Mouse (Mus musculus): ENCODE measurements around the gene Pltp. TPM values are rescaled to one million over a fixed set of nuclear protein-coding genes. Genes with fewer than 3 reads are reported as not detected.
"Not testable (repeated sequence)": the region's sequence is repeated elsewhere in the genome, so short reads cannot be mapped to it uniquely, and the experiment has no call there.

Pltp gene
- total and polyA plus RNA-seq, 3 experiments: 0.85 to 5.5 (median 0.94) TPM

DNA sequence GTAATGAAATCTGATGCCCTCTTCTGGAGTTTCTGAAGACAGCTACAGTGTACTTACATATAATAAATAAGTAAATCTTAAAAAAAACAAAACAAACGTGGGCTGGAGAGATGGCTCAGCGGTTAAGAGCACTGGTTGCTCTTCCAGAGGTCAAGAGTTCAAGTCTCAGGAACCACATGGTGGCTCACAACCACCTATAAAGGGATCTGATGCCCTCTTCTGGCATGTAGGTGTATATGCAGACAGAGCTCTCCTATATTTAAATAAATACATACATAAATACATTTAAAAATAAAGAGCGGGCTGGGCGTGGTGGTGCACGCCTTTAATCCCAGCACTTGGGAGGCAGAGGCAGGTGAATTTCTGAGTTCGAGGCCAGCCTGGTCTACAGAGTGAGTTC lies 59.0 kb downstream of the Pltp start:
- peaks cover 38 to 81% of the 10 kb centered on the region in 2 experiments for H3K36me3 ChIP-seq (replicated peaks in 1 of 2; ENCODE audit: control insufficient read depth in 1 of 2, insufficient read depth in 1 of 2, low read length in 1 of 2)
- H3K27ac ChIP-seq (ENCODE audit: insufficient read depth, low read depth); dilution Hi-C loops (cut with MboI; ENCODE audit: extremely low pct_ligation_motif_present, extremely low pct_unique_long_range_greater_than_20kb, low sequenced_read_pairs): not testable (repeated sequence)

DNA sequence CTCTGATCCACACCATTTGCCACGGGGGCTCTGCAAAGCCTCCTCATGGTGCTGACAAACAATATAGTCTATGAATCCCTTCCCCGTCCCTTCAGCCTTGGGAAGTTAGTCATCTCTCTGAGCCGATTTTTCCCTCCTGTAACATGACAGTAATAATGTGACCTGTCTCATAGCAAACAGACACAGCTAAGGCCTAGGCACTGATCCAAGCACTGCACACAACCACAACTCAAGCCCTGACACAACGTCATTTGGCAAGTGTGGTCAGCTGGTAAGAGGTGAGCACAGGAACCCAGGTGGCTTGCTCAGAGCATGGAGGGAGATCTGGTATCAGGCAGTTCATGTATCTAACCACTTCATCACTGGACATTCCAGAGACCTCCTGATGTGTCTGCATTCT lies 61.6 kb downstream of the Pltp start:
- DNase-seq (ENCODE audit: extremely low read depth): no peak
- H3K4me2 ChIP-seq (ENCODE audit: insufficient read depth, low read depth, poor library complexity, severe bottlenecking): no peak overlapping the region

More for the DNA sequence above, 59.0 kb downstream of the Pltp start:
- H3K4me2 ChIP-seq (ENCODE audit: insufficient read depth, low read depth, poor library complexity, severe bottlenecking); H3K9me3 ChIP-seq (replicated peaks; ENCODE audit: low read length); in situ Hi-C loops (cut with MboI; ENCODE audit: low pct_ligation_motif_present, low pct_unique_long_range_greater_than_20kb, low sequenced_read_pairs); H3K9ac ChIP-seq (ENCODE audit: insufficient read depth, low read depth); H3K79me2 ChIP-seq (replicated peaks; ENCODE audit: control insufficient read depth, extremely low read depth, insufficient read depth, poor library complexity, severe bottlenecking); H3K27me3 ChIP-seq (replicated peaks); H3K4me3 ChIP-seq (replicated peaks in 1 of 3; ENCODE audit: low read depth in 2 of 3, low read length in 2 of 3, poor library complexity in 1 of 3): not testable (repeated sequence)
- TF ChIP-seq MYC (IDR thresholded peaks at IDR 0.05; ENCODE audit: low read depth, low read length) (peak; percentile 65; the same call in 1 of the 2 replicates), CTCF (conservative IDR thresholded peaks at IDR 0.05 in 1 of 2, IDR thresholded peaks at IDR 0.05 in 1 of 2; ENCODE audit: low read depth in 2 of 2, low read length in 2 of 2) (peak in 1 of 2 experiments; percentile 49; a peak in 2 of 4 replicates)
- DNase-seq (ENCODE audit: extremely low read depth): peak; percentile 39
- H3K4me1 ChIP-seq (ENCODE audit: control insufficient read depth in 1 of 2, insufficient read depth in 2 of 2): peaks cover 2 to 13% of the 10 kb centered on the region in 2 experiments; a peak in 2 of 4 replicates

DNA sequence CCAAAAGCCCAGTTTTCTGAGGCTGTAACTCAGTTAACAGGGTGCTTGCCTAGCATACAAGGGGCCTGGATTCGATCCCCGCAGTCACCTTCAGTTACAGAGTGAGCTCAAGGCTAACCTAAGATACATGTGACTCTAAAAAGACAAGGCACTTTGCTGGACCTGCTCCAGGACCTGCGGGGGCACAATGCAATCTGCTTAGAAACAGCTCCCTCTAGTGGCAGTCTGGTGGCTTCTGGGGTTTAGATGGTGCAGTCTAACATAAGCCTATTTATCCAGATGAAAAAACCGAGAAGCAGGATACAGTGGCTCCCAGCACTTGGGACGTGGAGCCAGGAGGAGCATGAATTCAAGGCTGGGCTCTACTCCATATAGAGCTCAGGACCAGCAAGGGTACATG lies 63.2 kb downstream of the Pltp start:
- dilution Hi-C loops (cut with MboI; ENCODE audit: extremely low pct_ligation_motif_present, extremely low pct_unique_long_range_greater_than_20kb, low sequenced_read_pairs): no loop called here
- Histone ChIP-seq H3K27ac (ENCODE audit: insufficient read depth, low read depth) (no peak overlapping the region), H3K4me3 (replicated peaks in 1 of 3; ENCODE audit: low read depth in 2 of 3, low read length in 2 of 3, poor library complexity in 1 of 3) (no peak overlapping the region), H3K9ac (ENCODE audit: insufficient read depth, low read depth) (no peak overlapping the region), H3K4me1 (ENCODE audit: control insufficient read depth in 1 of 2, insufficient read depth in 2 of 2) (peaks cover 0 to 6% of the 10 kb centered on the region in 2 experiments; a peak in 2 of 4 replicates), H3K27me3 (replicated peaks) (no peaks in the 10 kb centered on the region), H3K79me2 (replicated peaks; ENCODE audit: control insufficient read depth, extremely low read depth, insufficient read depth, poor library complexity, severe bottlenecking) (no peaks in the 10 kb centered on the region), H3K4me2 (ENCODE audit: insufficient read depth, low read depth, poor library complexity, severe bottlenecking) (no peak overlapping the region), H3K36me3 (replicated peaks in 1 of 2; ENCODE audit: control insufficient read depth in 1 of 2, insufficient read depth in 1 of 2, low read length in 1 of 2) (peaks cover 52 to 83% of the 10 kb centered on the region in 2 experiments), H3K9me3 (replicated peaks; ENCODE audit: low read length) (no peaks in the 10 kb centered on the region)
- TF ChIP-seq ZMIZ1 (IDR thresholded peaks at IDR 0.05; ENCODE audit: low read depth, low read length) (no peak), IRF4 (IDR thresholded peaks at IDR 0.05; ENCODE audit: low read depth, low read length) (no peak), MAZ (IDR thresholded peaks at IDR 0.05; ENCODE audit: low read depth, low read length) (no peak), CTCF (conservative IDR thresholded peaks at IDR 0.05 in 1 of 2, IDR thresholded peaks at IDR 0.05 in 1 of 2; ENCODE audit: low read depth in 2 of 2, low read length in 2 of 2) (peak; percentile 83 to 90), CHD1 (IDR thresholded peaks at IDR 0.05; ENCODE audit: low read depth, low read length) (no peak), RAD21 (IDR thresholded peaks at IDR 0.05; ENCODE audit: low read depth, low read length) (peak; percentile 57), USF2 (conservative IDR thresholded peaks at IDR 0.05; ENCODE audit: low read depth, low read length) (no peak), ZC3H11A (IDR thresholded peaks at IDR 0.05; ENCODE audit: low read depth, low read length) (no peak), HCFC1 (IDR thresholded peaks at IDR 0.05; ENCODE audit: low read depth, low read length) (no peak), GABPA (IDR thresholded peaks at IDR 0.05; ENCODE audit: insufficient replicate concordance, low read depth, low read length) (no peak), JUND (conservative IDR thresholded peaks at IDR 0.05; ENCODE audit: low read depth, low read length) (no peak), POLR2A (IDR thresholded peaks at IDR 0.05; ENCODE audit: low read depth, low read length) (no peak)
- in situ Hi-C loops (cut with MboI; ENCODE audit: low pct_ligation_motif_present, low pct_unique_long_range_greater_than_20kb, low sequenced_read_pairs): no loop called here
- peak; percentile 79 for DNase-seq (ENCODE audit: extremely low read depth)

More for the DNA sequence above, 61.6 kb downstream of the Pltp start:
- H3K9me3 ChIP-seq (replicated peaks; ENCODE audit: low read length): no peaks in the 10 kb centered on the region
- no peak overlapping the region for H3K9ac ChIP-seq (ENCODE audit: insufficient read depth, low read depth)
- TF ChIP-seq POLR2A (IDR thresholded peaks at IDR 0.05; ENCODE audit: low read depth, low read length): no peak
- TF ChIP-seq MXI1 (IDR thresholded peaks at IDR 0.05; ENCODE audit: low read depth, low read length): no peak
- TF ChIP-seq RCOR1 (conservative IDR thresholded peaks at IDR 0.05; ENCODE audit: low read depth, low read length): no peak
- no peak for TF ChIP-seq CHD1 (IDR thresholded peaks at IDR 0.05; ENCODE audit: low read depth, low read length)
- TF ChIP-seq ZKSCAN1 (IDR thresholded peaks at IDR 0.05; ENCODE audit: borderline replicate concordance, low read depth, low read length): no peak
- TF ChIP-seq MAX (IDR thresholded peaks at IDR 0.05; ENCODE audit: low read length): no peak
- no peak for TF ChIP-seq GABPA (IDR thresholded peaks at IDR 0.05; ENCODE audit: insufficient replicate concordance, low read depth, low read length)
- peaks cover 59 to 85% of the 10 kb centered on the region in 2 experiments for H3K36me3 ChIP-seq (replicated peaks in 1 of 2; ENCODE audit: control insufficient read depth in 1 of 2, insufficient read depth in 1 of 2, low read length in 1 of 2)
- H3K27me3 ChIP-seq (replicated peaks): no peaks in the 10 kb centered on the region
- no peak overlapping the region for H3K27ac ChIP-seq (ENCODE audit: insufficient read depth, low read depth)
- H3K79me2 ChIP-seq (replicated peaks; ENCODE audit: control insufficient read depth, extremely low read depth, insufficient read depth, poor library complexity, severe bottlenecking): no peaks in the 10 kb centered on the region
- dilution Hi-C loops (cut with MboI; ENCODE audit: extremely low pct_ligation_motif_present, extremely low pct_unique_long_range_greater_than_20kb, low sequenced_read_pairs) (no loop called here), in situ Hi-C loops (cut with MboI; ENCODE audit: low pct_ligation_motif_present, low pct_unique_long_range_greater_than_20kb, low sequenced_read_pairs) (no loop called here)
- no peak overlapping the region for H3K4me3 ChIP-seq (replicated peaks in 1 of 3; ENCODE audit: low read depth in 2 of 3, low read length in 2 of 3, poor library complexity in 1 of 3)
- peaks cover 0 to 6% of the 10 kb centered on the region in 2 experiments; a peak in 2 of 4 replicates for H3K4me1 ChIP-seq (ENCODE audit: control insufficient read depth in 1 of 2, insufficient read depth in 2 of 2)
